Mouse (Mus musculus) left cerebral cortex, postnatal 14 days (tissue): Measurements from ENCODE around the gene Ccdc15. TPM values are rescaled to one million over a fixed set of nuclear protein-coding genes. Genes with fewer than 3 reads are reported as not detected.
"Not testable (repeated sequence)": the region's sequence is repeated elsewhere in the genome, so short reads cannot be mapped to it uniquely, and the experiment has no call there.

Source experiments
- DNase-seq, 2 experiments: peaks; one replicate each; pipeline ENCODE4 v3.0.0; 2021 to 2022; ENCODE audit warnings: low spot score in 2 of 2, mixed read lengths in 1 of 2
- intact Hi-C: fragments of 180-260 bp; cut with DNase I; formaldehyde crosslinking; loops from one replicate; pipeline ENCODE4 v1.15.1; 2025
- total RNA-seq, 2 experiments: library from RNA; stranded (reverse); gene quantifications; 2 replicates each; pipeline ENCODE4 v1.2.3; 2021

Gene Ccdc15
- total RNA-seq, 2 experiments from 2014 or later = 2.0 TPM

- peak; percentile 65 to 80 for DNase-seq
- intact Hi-C loops = no loop called here
These were observed 10.6 kb upstream of the Ccdc15 start for GRCm38 (mm10) chr9:37358713-37359330.

GRCm38 (mm10) chr9:37354485-37354884 is 6.3 kb upstream of the Ccdc15 start:
- intact Hi-C loops = no loop called here
- no peak for DNase-seq

- intact Hi-C loops = no loop called here
- DNase-seq = no peak
These were observed 3.0 kb upstream of the Ccdc15 start for GRCm38 (mm10) chr9:37351266-37351665.

- DNase-seq = no peak
- intact Hi-C loops = loop anchor here (5.0 kb wide), 1 partner anchor 172 kb away; no protein-coding TSS in a partner anchor
These were observed 818 bp upstream of the Ccdc15 start for GRCm38 (mm10) chr9:37349050-37349449.

GRCm38 (mm10) chr9:37347184-37347987 is 846 bp downstream of the Ccdc15 start:
- intact Hi-C loops = loop anchor here (5.0 kb wide), 1 partner anchor 170 kb away; no protein-coding TSS in a partner anchor

GRCm38 (mm10) chr9:37345406-37345805 is 2.8 kb downstream of the Ccdc15 start:
- intact Hi-C loops = loop anchor here (5.0 kb wide), 1 partner anchor 168 kb away; no protein-coding TSS in a partner anchor
- DNase-seq = no peak

More at GRCm38 (mm10) chr9:37347184-37347987, 846 bp downstream of the Ccdc15 start:
- DNase-seq = no peak

GRCm38 (mm10) chr9:37329456-37329855 is 18.8 kb downstream of the Ccdc15 start:
- intact Hi-C loops = loop anchor here (5.0 to 10.0 kb wide), 3 partner anchors 72 to 435 kb away; partner anchors contain the start of gene Slc37a2
- no peak for DNase-seq

GRCm38 (mm10) chr9:37301720-37302119 is 46.5 kb downstream of the Ccdc15 start:
- no peak for DNase-seq
- intact Hi-C loops = no loop called here

- intact Hi-C loops, DNase-seq: not testable (repeated sequence)
These were observed 47.7 kb downstream of the Ccdc15 start for GRCm38 (mm10) chr9:37300501-37300900.

- intact Hi-C loops = no loop called here
- no peak for DNase-seq
These were observed 52.6 kb downstream of the Ccdc15 start for GRCm38 (mm10) chr9:37295586-37295985.

GRCm38 (mm10) chr9:37266622-37267021 is 81.6 kb downstream of the Ccdc15 start:
- no peak for DNase-seq
- intact Hi-C loops = no loop called here

- intact Hi-C loops = loop anchor here (2.0 to 5.0 kb wide), 2 partner anchors 57 to 71 kb away; no protein-coding TSS in a partner anchor
- DNase-seq = peak; percentile 70 to 73
These were observed 92.4 kb downstream of the Ccdc15 start for GRCm38 (mm10) chr9:37255889-37256225.

- intact Hi-C loops = loop anchor here (5.0 kb wide), 1 partner anchor 72 kb away; no protein-coding TSS in a partner anchor
- peak; percentile 82 to 85 for DNase-seq
These were observed 92.9 kb downstream of the Ccdc15 start, which contains the start of gene Slc37a2 for GRCm38 (mm10) chr9:37255149-37255888. Slc37a2 (minus strand) TSS chr9:37255738.

- no peak for DNase-seq
- intact Hi-C loops = loop anchor here (5.0 kb wide), 1 partner anchor 73 kb away; no protein-coding TSS in a partner anchor
These were observed 93.6 kb downstream of the Ccdc15 start for GRCm38 (mm10) chr9:37254531-37255110.

GRCm38 (mm10) chr9:37250631-37251030 is 97.6 kb downstream of the Ccdc15 start:
- no peak for DNase-seq
- intact Hi-C loops = no loop called here

- DNase-seq = no peak
- intact Hi-C loops = no loop called here
These were observed 98.3 kb downstream of the Ccdc15 start for GRCm38 (mm10) chr9:37249976-37250375.

- DNase-seq = peak in 1 of 2 experiments; percentile 34
- intact Hi-C loops = no loop called here
These were observed 99.8 kb downstream of the Ccdc15 start for GRCm38 (mm10) chr9:37248381-37248906.

- intact Hi-C loops = no loop called here
- peak; percentile 63 to 71 for DNase-seq
These were observed 100.8 kb downstream of the Ccdc15 start for GRCm38 (mm10) chr9:37247429-37247828.

- no peak for DNase-seq
- intact Hi-C loops = no loop called here
These were observed 102.4 kb downstream of the Ccdc15 start for GRCm38 (mm10) chr9:37245810-37246209.
